ENCODE assay signal across 7 mouse cellular contexts in the genomic region with DNA sequence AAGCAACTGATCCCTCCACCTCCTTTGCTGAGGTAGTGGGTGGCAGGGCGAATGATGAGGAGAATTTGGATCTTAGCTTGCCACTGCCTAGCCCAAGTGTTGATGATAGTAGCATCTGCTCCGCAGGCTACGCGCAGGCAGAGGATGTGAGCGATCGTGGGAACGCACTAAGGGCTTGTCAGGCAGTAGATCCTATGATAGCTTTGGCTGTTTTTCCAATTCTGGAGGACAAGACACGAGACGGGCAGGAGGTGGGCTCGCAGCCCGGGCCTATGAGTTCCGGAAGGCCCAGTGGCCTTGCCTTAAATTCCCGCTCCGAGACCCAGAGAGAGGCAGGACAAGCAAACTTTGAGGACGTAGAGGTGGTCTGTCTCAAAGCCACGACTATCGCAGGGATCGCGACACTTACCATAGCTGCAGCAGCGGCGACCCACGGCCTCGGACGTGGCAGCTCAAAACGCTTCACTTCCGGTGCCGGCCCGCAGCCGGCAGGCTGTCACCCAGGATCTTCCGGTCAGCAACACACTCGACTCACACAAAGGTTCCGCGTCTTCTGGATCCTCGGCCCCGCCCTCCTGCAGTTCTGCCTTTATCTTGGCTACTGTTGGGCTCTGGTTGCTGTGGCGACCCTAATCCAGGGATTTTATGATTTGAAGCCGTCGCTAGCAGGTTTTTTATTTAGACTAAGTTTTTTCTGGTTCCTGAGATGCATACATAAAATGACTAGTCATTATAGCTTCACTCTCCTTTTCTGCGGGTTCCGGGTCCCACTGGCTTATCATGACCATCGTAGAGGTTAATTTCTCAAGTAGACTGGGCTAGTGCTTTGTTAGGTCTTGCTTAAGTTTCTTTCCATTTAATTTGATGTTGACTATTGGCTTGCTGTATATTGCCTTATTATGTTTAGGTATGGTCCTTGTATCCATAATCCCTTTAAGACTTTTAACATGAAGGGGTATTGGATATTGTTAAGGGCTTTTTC. TPM values are rescaled to one million over a fixed set of nuclear protein-coding genes. Genes with fewer than 3 reads are reported as not detected.
DNase-seq lines count a peak whose midpoint lies in the region; ATAC-seq and TF ChIP-seq lines count a peak whose summit lies in the region.

A gene (minus strand): TSS at position 508 of the 982 bp plus-strand sequence.

- peak; percentile 37; the same call in 1 of the 2 replicates for ATAC-seq in intestine, postnatal 0 days
- peak; percentile 90 for ATAC-seq in midbrain, embryonic 13.5 days

- H3K36me3 ChIP-seq in intestine, postnatal 0 days (ENCODE audit: control insufficient read depth, insufficient read depth), result peaks cover 16% of the 10 kb centered on the region
- H3K36me3 ChIP-seq in limb, embryonic 10.5 days, result peaks cover 32% of the 10 kb centered on the region
- peaks cover 20% of the 10 kb centered on the region for H3K36me3 ChIP-seq in midbrain, embryonic 13.5 days

- H3K9me3 ChIP-seq in intestine, postnatal 0 days (ENCODE audit: control insufficient read depth), result no peaks in the 10 kb centered on the region
- no peaks in the 10 kb centered on the region for H3K9me3 ChIP-seq in limb, embryonic 10.5 days (replicated peaks)
- H3K9me3 ChIP-seq in midbrain, embryonic 13.5 days, result no peaks in the 10 kb centered on the region

- H3K4me1 ChIP-seq in intestine, postnatal 0 days (replicated peaks; ENCODE audit: control insufficient read depth, insufficient read depth, low read length), result peaks cover 7% of the 10 kb centered on the region; the same call in 1 of the 2 replicates
- H3K4me1 ChIP-seq in limb, embryonic 10.5 days, result peaks cover 16% of the 10 kb centered on the region
- H3K4me1 ChIP-seq in midbrain, embryonic 13.5 days (replicated peaks), result peaks cover 11% of the 10 kb centered on the region

- TF ChIP-seq CTCF in intestine, postnatal 0 days (IDR thresholded peaks at IDR 0.05; ENCODE audit: low read depth), result no peak

- H3K27me3 ChIP-seq in intestine, postnatal 0 days (replicated peaks; ENCODE audit: control insufficient read depth, insufficient read depth, low read length), result no peaks in the 10 kb centered on the region
- no peaks in the 10 kb centered on the region for H3K27me3 ChIP-seq in limb, embryonic 10.5 days (ENCODE audit: low read depth, poor library complexity, severe bottlenecking)
- H3K27me3 ChIP-seq in midbrain, embryonic 13.5 days, result peaks cover 2% of the 10 kb centered on the region; the same call in 1 of the 2 replicates

- WGBS in intestine, postnatal 0 days, result 6% methylated on average over 41 of the region's 41 CpGs
- 7% methylated on average over 41 of the region's 41 CpGs for WGBS in limb, embryonic 10.5 days
- 5% methylated on average over 41 of the region's 41 CpGs for WGBS in midbrain, embryonic 13.5 days

- H3K4me3 ChIP-seq in intestine, postnatal 0 days (ENCODE audit: low read depth, low read length), result peak within 1 kb of the TSS; percentile 79
- H3K4me3 ChIP-seq in limb, embryonic 10.5 days, result peak within 1 kb of the TSS; percentile 88
- peak within 1 kb of the TSS; percentile 95 for H3K4me3 ChIP-seq in midbrain, embryonic 13.5 days (replicated peaks)

- peak within 1 kb of the TSS; percentile 94 for H3K9ac ChIP-seq in intestine, postnatal 0 days (ENCODE audit: low read depth, low read length)
- H3K9ac ChIP-seq in midbrain, embryonic 13.5 days (replicated peaks), result peak within 1 kb of the TSS; percentile 93

- peak within 1 kb of the TSS; percentile 70 for H3K27ac ChIP-seq in intestine, postnatal 0 days (ENCODE audit: low read depth, low read length)
- H3K27ac ChIP-seq in limb, embryonic 10.5 days, result peak within 1 kb of the TSS; percentile 86
- H3K27ac ChIP-seq in midbrain, embryonic 13.5 days, result peak within 1 kb of the TSS; percentile 59

- peak within 1 kb of the TSS; percentile 84 for H3K4me2 ChIP-seq in intestine, postnatal 0 days (replicated peaks; ENCODE audit: low read depth)
- H3K4me2 ChIP-seq in midbrain, embryonic 13.5 days (replicated peaks), result peak within 1 kb of the TSS; percentile 95

- peak; percentile 66 for DNase-seq in adrenal gland, adult 8-10 months
- DNase-seq in embryo, embryonic 9.5 days (ENCODE audit: extremely low spot score), result peak; percentile 92
- no peak for DNase-seq in gonadal fat pad, adult 2 months (ENCODE audit: low read depth)
- peak; percentile 93 for DNase-seq in limb, embryonic 10.5 days (ENCODE audit: low spot score)
- peak; percentile 78 for DNase-seq in spleen, adult 12 weeks (ENCODE audit: low spot score)

RNA-seq across cellular contexts. Expression of the gene that starts here (rescaled TPM):
- total RNA-seq in adrenal gland, adult 8-10 months (2022), result 100 to 1,000 TPM; 117 to 146 (median 124) TPM
- 168 and 231 TPM in 2 replicates for polyA plus RNA-seq in gonadal fat pad, adult 2 months (2012; rRNA removed)
- 362 and 381 TPM in 2 replicates for polyA plus RNA-seq in intestine, postnatal 0 days (2015; fragmentation: Nextera tagmentation; extraction: Ambion mirVana)
- polyA plus RNA-seq in limb, embryonic 10.5 days (2016; fragmentation: Nextera tagmentation; extraction: Ambion mirVana), result 309 and 316 TPM in 2 replicates
- polyA plus RNA-seq in midbrain, embryonic 13.5 days (2015; fragmentation: Nextera tagmentation; extraction: Ambion mirVana), result 229 and 232 TPM in 2 replicates
